Mouse (Mus musculus): ENCODE results near the gene Fhl2. TPM values are rescaled to one million over a fixed set of nuclear protein-coding genes. Genes with fewer than 3 reads are reported as not detected.

Fhl2 gene
- polyA plus RNA-seq (2015; fragmentation: Illumina TruSeq; extraction: RNeasy Lipid Tissue Mini Kit (QIAGEN cat#74804); ENCODE audit: insufficient read depth, low read depth, low replicate concordance) = 1.7 TPM

DNA sequence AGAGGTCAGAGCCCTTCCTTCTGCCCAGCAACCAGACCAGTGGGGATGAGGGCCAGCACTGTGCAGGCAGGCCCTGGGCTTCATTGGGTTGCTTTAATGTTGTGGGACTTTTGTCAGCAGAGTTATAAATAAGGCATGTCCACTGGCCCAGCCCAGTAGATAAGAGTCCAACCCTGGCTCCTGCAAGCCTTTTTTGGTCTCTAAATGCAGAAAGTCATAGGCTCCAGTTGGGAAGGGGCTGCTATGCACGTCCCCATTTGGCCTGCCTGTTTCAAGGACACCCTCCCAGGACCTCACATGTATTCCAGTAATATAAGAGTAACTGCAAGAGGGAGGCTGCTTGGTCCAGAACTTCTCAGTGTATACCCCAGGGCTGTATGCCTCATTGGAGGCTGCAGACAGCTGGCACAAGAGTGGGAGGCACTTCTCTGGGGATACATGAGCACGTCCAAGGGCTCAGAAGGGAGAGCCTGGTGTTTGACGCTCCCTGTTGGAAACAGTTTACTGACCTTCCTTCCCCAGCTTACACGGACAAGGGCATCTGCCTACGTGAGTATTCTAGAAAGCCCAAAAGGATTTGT lies at the start of gene Fhl2:
TSS of gene Fhl2 (minus strand) at position 324 of the 581 bp plus-strand sequence.

DNA sequence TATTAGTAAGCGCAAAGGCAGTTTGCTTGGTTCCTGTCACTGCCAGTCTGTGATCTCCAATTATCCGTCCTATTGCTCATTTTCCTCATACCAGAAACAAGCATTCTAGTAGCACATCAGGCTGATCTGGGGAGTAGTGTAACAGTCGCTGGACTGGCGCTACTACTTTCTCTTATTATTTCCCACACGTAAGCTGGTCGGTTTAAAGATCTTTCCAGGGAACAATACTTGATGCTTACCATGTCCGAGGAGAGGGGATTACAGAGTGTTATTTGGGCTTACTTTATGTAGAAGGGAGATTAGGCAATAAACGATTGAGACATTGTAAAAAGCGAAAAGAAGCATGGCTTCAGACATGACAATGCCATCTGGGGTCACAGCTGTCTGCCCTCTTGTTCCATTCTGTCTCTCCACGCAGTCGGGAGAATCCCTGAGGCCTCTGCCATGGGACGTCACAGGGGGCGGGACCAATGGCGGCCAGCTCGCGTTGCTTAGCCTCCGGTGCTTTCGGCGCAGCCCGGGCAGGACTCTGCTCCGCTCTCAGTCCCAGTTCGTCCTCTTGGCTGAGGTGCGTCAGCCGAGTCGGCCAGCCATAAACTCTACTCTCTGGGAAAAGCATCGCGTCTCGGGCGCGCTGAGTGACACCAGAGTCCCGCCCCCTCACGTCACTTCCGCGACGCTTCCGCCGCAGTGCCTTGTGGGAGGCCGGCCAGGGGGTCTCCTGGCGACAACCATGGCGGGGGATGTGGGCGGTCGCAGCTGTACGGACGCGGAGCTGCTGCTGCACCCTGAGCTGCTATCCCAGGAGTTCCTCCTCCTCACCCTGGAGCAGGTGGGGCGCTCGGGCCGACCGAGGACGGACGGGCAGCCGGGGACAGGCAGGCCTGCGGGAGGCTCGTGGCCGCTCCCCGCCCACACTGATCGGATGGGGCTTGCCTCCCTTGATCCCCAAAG lies 98.5 kb downstream of the Fhl2 start, which contains the start of the genes Tgfbrap1 and AI597479:
TSS of gene Tgfbrap1 (minus strand) at position 607 of the 954 bp plus-strand sequence.
TSS of gene AI597479 (plus strand) at position 680 of the 954 bp plus-strand sequence.

Other genes starting within 250 kb of the Fhl2 start
- 1.3 TPM for gene Gpr45, start 244.1 kb downstream of the Fhl2 start, polyA plus RNA-seq (2015; fragmentation: Illumina TruSeq; extraction: RNeasy Lipid Tissue Mini Kit (QIAGEN cat#74804); ENCODE audit: insufficient read depth, low read depth, low replicate concordance)
- 6.7 TPM for gene Tgfbrap1, start 98.3 kb downstream of the Fhl2 start, polyA plus RNA-seq (2015; fragmentation: Illumina TruSeq; extraction: RNeasy Lipid Tissue Mini Kit (QIAGEN cat#74804); ENCODE audit: insufficient read depth, low read depth, low replicate concordance)
- 2.4 TPM for gene AI597479, start 98.3 kb downstream of the Fhl2 start, polyA plus RNA-seq (2015; fragmentation: Illumina TruSeq; extraction: RNeasy Lipid Tissue Mini Kit (QIAGEN cat#74804); ENCODE audit: insufficient read depth, low read depth, low replicate concordance)
- 4.2 TPM for gene Nck2, start 247.6 kb upstream of the Fhl2 start, polyA plus RNA-seq (2015; fragmentation: Illumina TruSeq; extraction: RNeasy Lipid Tissue Mini Kit (QIAGEN cat#74804); ENCODE audit: insufficient read depth, low read depth, low replicate concordance)

Data from pancreas, adult 10 weeks (tissue).